Mouse (Mus musculus): ENCODE data around the gene Ibtk. TPM values are rescaled to one million over a fixed set of nuclear protein-coding genes. Genes with fewer than 3 reads are reported as not detected.

Ibtk gene
- polyA plus RNA-seq, 1 experiment from 2014 or later: 28.9 TPM

DNA sequence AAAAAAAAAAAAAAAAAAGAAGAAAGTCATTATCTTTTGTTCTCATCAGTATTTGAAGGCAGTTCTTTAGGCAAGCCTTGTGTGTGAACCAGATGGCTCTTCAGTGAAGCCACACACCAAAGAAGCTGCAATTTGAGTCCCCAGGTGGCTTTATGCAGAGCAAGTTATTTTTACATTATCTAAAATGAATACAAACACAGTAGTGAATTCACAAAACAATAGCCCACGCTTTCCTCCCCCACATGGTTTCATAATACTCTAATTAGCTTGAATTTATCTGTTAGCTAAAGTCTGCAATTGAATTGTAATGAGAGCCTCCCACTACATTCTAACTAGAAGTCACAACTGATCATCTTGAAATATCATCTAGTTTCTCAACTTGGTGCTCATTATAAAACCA lies 84.8 kb downstream of the Ibtk start:
- Histone ChIP-seq H3K4me1 (ENCODE audit: insufficient read depth, low read length) (0 out of 2 replicates have a peak, but pooled peaks cover 4% of the 10 kb centered on the region), H3K9me3 (ENCODE audit: low read length) (no peaks in the 10 kb centered on the region), H3K4me2 (replicated peaks; ENCODE audit: low read depth, low read length) (no peak overlapping the region), H3K27me3 (ENCODE audit: insufficient read depth, low read length) (no peaks in the 10 kb centered on the region), H3K36me3 (ENCODE audit: insufficient read depth, low read length) (no peaks in the 10 kb centered on the region), H3K27ac (ENCODE audit: low read length) (no peak overlapping the region), H3K9ac (replicated peaks; ENCODE audit: low read length) (no peak overlapping the region), H3K4me3 (ENCODE audit: low read length) (no peak overlapping the region)
- WGBS: 64% methylated on average over 1 of the region's 1 CpGs
- ATAC-seq (ENCODE audit: low FRiP score, low TSS enrichment): no peak

DNA sequence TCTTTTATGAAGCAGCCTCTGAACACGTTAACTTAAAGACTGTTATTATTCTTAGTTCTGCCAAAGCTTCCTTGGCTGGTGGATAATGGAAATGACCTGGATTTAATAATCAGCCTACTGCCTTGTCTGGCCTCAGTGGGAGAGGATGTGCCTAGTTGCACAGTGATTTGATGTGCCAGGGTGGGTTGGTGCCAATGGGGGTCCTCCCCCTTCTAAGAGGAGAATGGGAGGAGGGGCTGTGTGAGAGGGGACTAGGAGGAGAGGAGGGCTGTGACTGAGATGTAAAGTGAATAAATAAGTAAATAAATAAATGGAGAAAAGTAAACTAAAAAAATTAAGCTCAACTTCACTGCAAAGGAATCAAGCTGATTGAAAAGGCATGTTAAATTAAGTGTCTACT lies 85.3 kb downstream of the Ibtk start:
- Histone ChIP-seq H3K4me3 (ENCODE audit: low read length) (no peak overlapping the region), H3K27me3 (ENCODE audit: insufficient read depth, low read length) (no peaks in the 10 kb centered on the region), H3K4me2 (replicated peaks; ENCODE audit: low read depth, low read length) (no peak overlapping the region), H3K4me1 (ENCODE audit: insufficient read depth, low read length) (0 out of 2 replicates have a peak, but pooled peaks cover 4% of the 10 kb centered on the region), H3K36me3 (ENCODE audit: insufficient read depth, low read length) (no peaks in the 10 kb centered on the region), H3K9ac (replicated peaks; ENCODE audit: low read length) (no peak overlapping the region), H3K27ac (ENCODE audit: low read length) (no peak overlapping the region), H3K9me3 (ENCODE audit: low read length) (no peaks in the 10 kb centered on the region)
- WGBS: 79% methylated on average over 1 of the region's 1 CpGs
- ATAC-seq (ENCODE audit: low FRiP score, low TSS enrichment): no peak

GRCm38 (mm10) chr9:85663091-85663490 lies 86.0 kb downstream of the Ibtk start:
- no peak for ATAC-seq (ENCODE audit: low FRiP score, low TSS enrichment)
- H3K4me2 ChIP-seq (replicated peaks; ENCODE audit: low read depth, low read length): no peak overlapping the region

DNA sequence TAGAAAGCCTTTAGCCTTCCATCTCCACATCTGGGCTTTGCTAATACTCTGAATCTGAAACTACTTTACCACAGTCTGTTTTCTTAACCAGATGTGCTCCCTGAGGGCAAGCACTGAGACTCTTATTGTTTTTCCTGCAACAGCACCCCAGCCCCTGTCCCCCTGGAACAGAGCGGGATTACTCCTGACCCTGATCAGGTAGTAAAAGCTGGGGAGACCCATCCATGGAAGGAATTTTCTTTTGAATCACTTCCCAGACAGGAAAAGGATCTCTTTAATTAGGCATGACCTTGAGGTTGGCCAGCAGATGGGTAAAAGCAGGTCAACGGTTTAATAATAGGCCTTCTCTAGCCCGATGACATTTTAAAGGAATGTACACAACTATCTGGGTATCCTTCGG lies 95.7 kb downstream of the Ibtk start:
- no peak overlapping the region for H3K9ac ChIP-seq (replicated peaks; ENCODE audit: low read length)
- H3K27me3 ChIP-seq (ENCODE audit: insufficient read depth, low read length): no peaks in the 10 kb centered on the region
- H3K36me3 ChIP-seq (ENCODE audit: insufficient read depth, low read length): no peaks in the 10 kb centered on the region
- 33% methylated on average over 4 of the region's 4 CpGs for WGBS
- H3K4me2 ChIP-seq (replicated peaks; ENCODE audit: low read depth, low read length): no peak overlapping the region
- peaks cover under 1% of the 10 kb centered on the region; the same call in 1 of the 2 replicates for H3K9me3 ChIP-seq (ENCODE audit: low read length)
- no peaks in the 10 kb centered on the region for H3K4me1 ChIP-seq (ENCODE audit: insufficient read depth, low read length)
- H3K4me3 ChIP-seq (ENCODE audit: low read length): no peak overlapping the region
- no peak for ATAC-seq (ENCODE audit: low FRiP score, low TSS enrichment)
- H3K27ac ChIP-seq (ENCODE audit: low read length): no peak overlapping the region

More at GRCm38 (mm10) chr9:85663091-85663490, 86.0 kb downstream of the Ibtk start:
- H3K27me3 ChIP-seq (ENCODE audit: insufficient read depth, low read length): no peaks in the 10 kb centered on the region
- 19% methylated on average over 8 of the region's 8 CpGs for WGBS
- H3K9ac ChIP-seq (replicated peaks; ENCODE audit: low read length): no peak overlapping the region
- no peaks in the 10 kb centered on the region for H3K36me3 ChIP-seq (ENCODE audit: insufficient read depth, low read length)
- H3K9me3 ChIP-seq (ENCODE audit: low read length): no peaks in the 10 kb centered on the region
- no peak overlapping the region for H3K4me3 ChIP-seq (ENCODE audit: low read length)
- H3K27ac ChIP-seq (ENCODE audit: low read length): no peak overlapping the region
- H3K4me1 ChIP-seq (ENCODE audit: insufficient read depth, low read length): 0 out of 2 replicates have a peak, but pooled peaks cover 4% of the 10 kb centered on the region

- H3K9ac ChIP-seq (replicated peaks; ENCODE audit: low read length): no peak overlapping the region
- no peaks in the 10 kb centered on the region for H3K27me3 ChIP-seq (ENCODE audit: insufficient read depth, low read length)
- H3K36me3 ChIP-seq (ENCODE audit: insufficient read depth, low read length): no peaks in the 10 kb centered on the region
- no peak overlapping the region for H3K27ac ChIP-seq (ENCODE audit: low read length)
- H3K4me3 ChIP-seq (ENCODE audit: low read length): no peak overlapping the region
- no peak for ATAC-seq (ENCODE audit: low FRiP score, low TSS enrichment)
- H3K4me2 ChIP-seq (replicated peaks; ENCODE audit: low read depth, low read length): no peak overlapping the region
- 82% methylated on average over 2 of the region's 2 CpGs for WGBS
- H3K9me3 ChIP-seq (ENCODE audit: low read length): no peaks in the 10 kb centered on the region
- H3K4me1 ChIP-seq (ENCODE audit: insufficient read depth, low read length): no peaks in the 10 kb centered on the region
Observed at GRCm38 (mm10) chr9:85638276-85638675, 110.9 kb downstream of the Ibtk start.

Other genes with a start within 250 kb of the Ibtk start
- 18.2 and 20.9 TPM in 2 replicates for gene Tpbg, start 93.0 kb upstream of the Ibtk start, polyA plus RNA-seq (2015; fragmentation: Nextera tagmentation; extraction: Ambion mirVana)